Mouse (Mus musculus): ENCODE measurements around the gene Spaca9. TPM values are rescaled to one million over a fixed set of nuclear protein-coding genes. Genes with fewer than 3 reads are reported as not detected.
A peak's percentile ranks its signal among the peaks of the same experiment; 100 is the strongest.

Gene Spaca9
- total and polyA plus RNA-seq, 3 experiments: 1.7 TPM; not detected in 2

DNA sequence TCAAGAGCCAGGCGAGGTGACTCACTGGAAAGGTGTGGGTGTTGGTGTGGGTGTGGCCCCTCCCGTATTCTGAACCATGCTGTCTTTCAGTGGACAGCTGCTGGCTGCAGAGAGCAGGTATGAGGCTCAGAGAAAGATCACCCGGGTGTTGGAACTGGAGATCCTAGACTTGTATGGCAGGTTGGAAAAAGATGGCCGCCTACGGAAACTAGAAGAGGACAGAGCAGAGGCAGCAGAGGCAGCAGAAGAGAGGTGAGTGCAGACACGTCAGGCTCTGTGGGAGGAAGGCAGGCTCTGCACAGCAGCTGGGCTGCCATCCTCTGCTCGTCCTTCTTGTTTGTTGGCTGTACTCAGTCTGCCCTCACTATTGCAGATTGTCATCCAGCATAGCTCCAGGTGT is 13.6 kb downstream of the Spaca9 start:
- intact Hi-C loops (cut with DNase I): loop anchor here (5.0 kb wide), 1 partner anchor 366 kb away; no protein-coding TSS in a partner anchor
- Histone ChIP-seq H3K79me2 (replicated peaks; ENCODE audit: control insufficient read depth, insufficient read depth, low read length) (no peaks in the 10 kb centered on the region), H3K36me3 (ENCODE audit: control insufficient read depth, insufficient read depth, low read length) (no peaks in the 10 kb centered on the region), H3K27ac (no peak overlapping the region), H3K4me3 (no peak overlapping the region), H3K9ac (ENCODE audit: low read depth, low read length) (no peak overlapping the region), H3K4me1 (ENCODE audit: control insufficient read depth, insufficient read depth, low read length) (no peaks in the 10 kb centered on the region), H3K27me3 (ENCODE audit: control insufficient read depth, insufficient read depth, low read length) (no peaks in the 10 kb centered on the region)
- TF ChIP-seq EP300 (IDR thresholded peaks at IDR 0.05; ENCODE audit: insufficient read depth, low read depth, low read length) (no peak), CTCF (IDR thresholded peaks at IDR 0.05) (no peak)
- DNase-seq: no peak
- WGBS: 87% methylated on average over 7 of the region's 7 CpGs

GRCm38 (mm10) chr2:28681718-28682117 is 17.8 kb downstream of the Spaca9 start:
- DNase-seq: peak in 1 of 2 experiments; percentile 31

GRCm38 (mm10) chr2:28680710-28681109 is 18.8 kb downstream of the Spaca9 start:
- TF ChIP-seq POLR2A (IDR thresholded peaks at IDR 0.05; ENCODE audit: insufficient read depth, low read depth, low read length) (no peak), CTCF (IDR thresholded peaks at IDR 0.05) (peak; percentile 70)
- H3K4me3 ChIP-seq: no peak overlapping the region
- intact Hi-C loops (cut with DNase I): no loop called here
- no peak overlapping the region for H3K27ac ChIP-seq
- WGBS: 46% methylated on average over 4 of the region's 4 CpGs
- no peaks in the 10 kb centered on the region for H3K27me3 ChIP-seq (ENCODE audit: control insufficient read depth, insufficient read depth, low read length)
- H3K9ac ChIP-seq (ENCODE audit: low read depth, low read length): no peak overlapping the region
- no peak for DNase-seq
- H3K4me1 ChIP-seq (ENCODE audit: control insufficient read depth, insufficient read depth, low read length): no peaks in the 10 kb centered on the region
- no peaks in the 10 kb centered on the region for H3K79me2 ChIP-seq (replicated peaks; ENCODE audit: control insufficient read depth, insufficient read depth, low read length)
- no peaks in the 10 kb centered on the region for H3K36me3 ChIP-seq (ENCODE audit: control insufficient read depth, insufficient read depth, low read length)

More at GRCm38 (mm10) chr2:28681718-28682117, 17.8 kb downstream of the Spaca9 start:
- H3K79me2 ChIP-seq (replicated peaks; ENCODE audit: control insufficient read depth, insufficient read depth, low read length): no peaks in the 10 kb centered on the region
- no peak overlapping the region for H3K27ac ChIP-seq
- intact Hi-C loops (cut with DNase I): no loop called here
- no peak overlapping the region for H3K9ac ChIP-seq (ENCODE audit: low read depth, low read length)
- H3K4me1 ChIP-seq (ENCODE audit: control insufficient read depth, insufficient read depth, low read length): no peaks in the 10 kb centered on the region
- no peak for TF ChIP-seq CTCF (IDR thresholded peaks at IDR 0.05)
- no peak for TF ChIP-seq POLR2A (IDR thresholded peaks at IDR 0.05; ENCODE audit: insufficient read depth, low read depth, low read length)
- TF ChIP-seq EP300 (IDR thresholded peaks at IDR 0.05; ENCODE audit: insufficient read depth, low read depth, low read length): no peak
- WGBS: 70% methylated on average over 4 of the region's 4 CpGs
- no peak overlapping the region for H3K4me3 ChIP-seq
- no peaks in the 10 kb centered on the region for H3K27me3 ChIP-seq (ENCODE audit: control insufficient read depth, insufficient read depth, low read length)
- H3K36me3 ChIP-seq (ENCODE audit: control insufficient read depth, insufficient read depth, low read length): no peaks in the 10 kb centered on the region

GRCm38 (mm10) chr2:28676005-28676404 is 23.5 kb downstream of the Spaca9 start:
- Histone ChIP-seq H3K27me3 (ENCODE audit: control insufficient read depth, insufficient read depth, low read length) (no peaks in the 10 kb centered on the region), H3K79me2 (replicated peaks; ENCODE audit: control insufficient read depth, insufficient read depth, low read length) (no peaks in the 10 kb centered on the region), H3K4me3 (no peak overlapping the region), H3K9ac (ENCODE audit: low read depth, low read length) (no peak overlapping the region), H3K36me3 (ENCODE audit: control insufficient read depth, insufficient read depth, low read length) (peaks cover 2% of the 10 kb centered on the region; the same call in 1 of the 2 replicates), H3K4me1 (ENCODE audit: control insufficient read depth, insufficient read depth, low read length) (no peaks in the 10 kb centered on the region), H3K27ac (no peak overlapping the region)
- intact Hi-C loops (cut with DNase I): no loop called here
- WGBS: 87% methylated on average over 8 of the region's 8 CpGs
- no peak for TF ChIP-seq EP300 (IDR thresholded peaks at IDR 0.05; ENCODE audit: insufficient read depth, low read depth, low read length)
- TF ChIP-seq POLR2A (IDR thresholded peaks at IDR 0.05; ENCODE audit: insufficient read depth, low read depth, low read length): no peak
- no peak for TF ChIP-seq CTCF (IDR thresholded peaks at IDR 0.05)
- DNase-seq: no peak

DNA sequence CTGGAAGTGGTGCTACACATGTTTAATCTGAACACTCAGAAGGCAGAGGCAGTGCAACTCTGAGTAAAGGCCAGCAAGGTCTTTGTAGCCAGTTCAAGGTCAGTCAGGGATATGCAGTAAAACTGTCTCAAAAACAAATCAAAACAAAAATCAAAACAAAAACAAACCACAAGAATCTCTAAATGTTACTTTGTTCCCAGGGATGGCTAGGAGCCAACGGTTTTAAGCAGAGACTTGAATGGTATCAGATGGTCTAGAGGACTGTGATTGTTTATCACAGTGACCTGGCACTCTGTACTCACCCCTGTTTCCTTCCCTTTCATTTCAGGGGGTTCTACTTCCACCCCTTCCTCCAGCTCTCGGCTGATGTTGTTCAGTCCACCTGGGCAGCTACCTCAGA is 28.1 kb downstream of the Spaca9 start:
- WGBS: 70% methylated on average over 2 of the region's 2 CpGs

DNA sequence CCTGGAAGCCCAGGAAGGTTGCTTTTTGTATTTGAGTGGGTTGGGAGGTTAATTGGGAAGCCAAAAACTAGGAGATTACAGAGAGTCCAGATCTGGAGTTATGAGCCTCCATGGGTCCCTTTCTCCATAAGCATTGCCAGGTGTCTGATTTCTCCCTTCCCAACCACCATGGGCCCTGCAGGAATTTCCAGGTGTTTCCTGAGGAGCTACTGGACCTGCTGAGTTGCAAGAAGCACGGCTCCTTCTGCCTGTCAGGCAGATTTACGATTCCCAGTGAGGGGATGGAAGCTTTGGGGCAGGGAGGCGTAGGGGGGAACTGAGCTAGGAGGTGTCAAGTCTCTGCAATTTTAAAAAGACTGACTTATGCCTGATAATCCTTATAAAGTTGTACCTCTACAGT is 33.7 kb downstream of the Spaca9 start:
- H3K79me2 ChIP-seq (replicated peaks; ENCODE audit: control insufficient read depth, insufficient read depth, low read length): no peaks in the 10 kb centered on the region
- TF ChIP-seq CTCF (IDR thresholded peaks at IDR 0.05) (no peak), POLR2A (IDR thresholded peaks at IDR 0.05; ENCODE audit: insufficient read depth, low read depth, low read length) (no peak), EP300 (IDR thresholded peaks at IDR 0.05; ENCODE audit: insufficient read depth, low read depth, low read length) (no peak)
- intact Hi-C loops (cut with DNase I): no loop called here
- H3K27me3 ChIP-seq (ENCODE audit: control insufficient read depth, insufficient read depth, low read length): no peaks in the 10 kb centered on the region
- no peaks in the 10 kb centered on the region for H3K4me1 ChIP-seq (ENCODE audit: control insufficient read depth, insufficient read depth, low read length)
- no peak for DNase-seq
- no peak overlapping the region for H3K9ac ChIP-seq (ENCODE audit: low read depth, low read length)
- H3K36me3 ChIP-seq (ENCODE audit: control insufficient read depth, insufficient read depth, low read length): no peaks in the 10 kb centered on the region
- 83% methylated on average over 3 of the region's 3 CpGs for WGBS
- no peak overlapping the region for H3K27ac ChIP-seq
- no peak overlapping the region for H3K4me3 ChIP-seq

More for the DNA sequence above, 28.1 kb downstream of the Spaca9 start:
- Histone ChIP-seq H3K9ac (ENCODE audit: low read depth, low read length) (no peak overlapping the region), H3K4me3 (no peak overlapping the region), H3K36me3 (ENCODE audit: control insufficient read depth, insufficient read depth, low read length) (peaks cover 2% of the 10 kb centered on the region; the same call in 1 of the 2 replicates), H3K27ac (no peak overlapping the region), H3K79me2 (replicated peaks; ENCODE audit: control insufficient read depth, insufficient read depth, low read length) (no peaks in the 10 kb centered on the region), H3K4me1 (ENCODE audit: control insufficient read depth, insufficient read depth, low read length) (no peaks in the 10 kb centered on the region), H3K27me3 (ENCODE audit: control insufficient read depth, insufficient read depth, low read length) (no peaks in the 10 kb centered on the region)
- intact Hi-C loops (cut with DNase I): no loop called here
- no peak for DNase-seq
- TF ChIP-seq CTCF (IDR thresholded peaks at IDR 0.05) (no peak), POLR2A (IDR thresholded peaks at IDR 0.05; ENCODE audit: insufficient read depth, low read depth, low read length) (no peak), EP300 (IDR thresholded peaks at IDR 0.05; ENCODE audit: insufficient read depth, low read depth, low read length) (no peak)

All from heart, adult 2 months (tissue).